Mouse (Mus musculus) lung, embryonic 16.5 days (tissue): Measurements from ENCODE around the gene Cldn7. TPM values are rescaled to one million over a fixed set of nuclear protein-coding genes. Genes with fewer than 3 reads are reported as not detected.
A peak's percentile ranks its signal among the peaks of the same experiment; 100 is the strongest.
"Not testable (repeated sequence)": the region's sequence is repeated elsewhere in the genome, so short reads cannot be mapped to it uniquely, and the experiment has no call there.

Source experiments
- ATAC-seq: fragments of 200-750 bp; cut with Nextera tagmentation; 2 replicates; pipeline ENCODE4 v1.8.0; 2017; ENCODE audit warnings: low read depth, mild to moderate bottlenecking, moderate library complexity
- H3K27ac ChIP-seq: fragments of 300-500 bp; sonication (generic); 2 replicates; pipeline ENCODE4 v1.5.1; 2014; ENCODE audit warnings: mild to moderate bottlenecking, control low read depth, low read length
- H3K27me3 ChIP-seq: fragments of 300-500 bp; sonication (generic); 2 replicates; pipeline ENCODE4 v1.6.1; 2014; ENCODE audit warnings: low read depth, low read length, mixed read lengths; ENCODE audit not compliant: control insufficient read depth, insufficient read depth
- H3K36me3 ChIP-seq: fragments of 300-500 bp; sonication (generic); 2 replicates; pipeline ENCODE4 v1.6.1; 2014; ENCODE audit warnings: low read length; ENCODE audit not compliant: control insufficient read depth, insufficient read depth
- H3K4me1 ChIP-seq: fragments of 300-500 bp; sonication (generic); replicated peaks from 2 replicates; pipeline ENCODE4 v1.6.1; 2014; ENCODE audit warnings: low read length, mixed read lengths; ENCODE audit not compliant: control insufficient read depth, insufficient read depth
- H3K4me2 ChIP-seq: fragments of 300-500 bp; sonication (generic); 2 replicates; pipeline ENCODE4 v1.6.1; 2014; ENCODE audit warnings: low read depth, low read length, control low read depth
- H3K4me3 ChIP-seq: fragments of 300-500 bp; sonication (generic); 2 replicates; pipeline ENCODE4 v1.5.1; 2014; ENCODE audit warnings: mild to moderate bottlenecking, low read length, control low read depth
- H3K9ac ChIP-seq: fragments of 300-500 bp; sonication (generic); 2 replicates; pipeline ENCODE4 v1.6.1; 2014; ENCODE audit warnings: low read length, control low read depth
- H3K9me3 ChIP-seq: fragments of 300-500 bp; sonication (generic); 2 replicates; pipeline ENCODE4 v1.6.1; 2016; ENCODE audit warnings: low read length; ENCODE audit not compliant: control insufficient read depth
- WGBS: fragments of 180-500 bp; shearing (Covaris S2); extraction: QIAGEN DNeasy Blood & Tissue Kit; methylation state at CpG from one replicate; pipeline ENCODE4 v1.1.7; 2014; 5-methylcytosine and 5-hydroxymethylcytosine counted together
- polyA plus RNA-seq: library from polyadenylated mRNA; unstranded; fragments of >200 nt; fragmentation: Nextera tagmentation; extraction: Ambion mirVana; gene quantifications from 2 replicates; pipeline ENCODE4 v1.2.1, GENCODE M21; 2015

The Cldn7 gene
- polyA plus RNA-seq, 1 experiment from 2014 or later, result 172 TPM

DNA sequence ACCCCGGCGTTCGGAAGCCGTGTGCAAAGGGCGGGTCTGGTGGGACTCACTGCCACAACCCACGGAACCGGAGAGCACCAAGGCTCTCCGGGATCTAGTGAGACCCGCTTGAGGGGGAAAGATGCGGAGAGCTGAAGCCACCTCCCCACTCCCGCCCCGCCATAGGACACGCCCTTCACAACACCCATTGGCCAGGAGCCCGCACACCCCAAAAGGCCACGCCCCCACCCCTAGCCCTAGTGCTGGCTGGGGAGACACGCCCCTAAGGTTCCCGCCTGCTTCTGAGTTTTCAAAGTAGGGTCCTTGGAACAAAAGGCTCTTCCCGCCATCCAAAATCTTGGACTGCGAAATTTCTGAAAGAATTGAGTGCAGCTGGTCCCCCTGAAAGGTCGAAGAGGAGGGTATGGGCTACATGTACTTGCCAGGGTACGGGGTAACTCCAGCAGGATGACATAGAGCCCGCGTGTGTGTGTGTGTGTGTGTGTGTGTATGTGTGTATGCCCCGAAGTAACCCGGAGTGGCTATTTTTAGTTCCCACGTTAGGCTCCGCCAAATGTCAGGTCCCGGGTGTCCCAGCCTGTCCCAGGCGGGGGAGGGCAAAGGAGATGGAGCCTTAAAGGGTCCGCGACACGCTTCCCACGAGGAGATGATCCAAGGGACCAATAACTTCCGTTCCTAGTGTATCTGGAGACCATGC is 16.4 kb upstream of the Cldn7 start, which contains the start of gene Slc2a4:
Gene Slc2a4 (minus strand): TSS at position 123 of the 697 bp plus-strand sequence.
- 0 out of 2 replicates have a peak, but pooled peaks cover 2% of the 10 kb centered on the region for H3K36me3 ChIP-seq
- H3K27me3 ChIP-seq, result no peaks in the 10 kb centered on the region
- under 1% methylated on average over 34 of the region's 34 CpGs for WGBS
- no peaks in the 10 kb centered on the region for H3K9me3 ChIP-seq
- peak within 1 kb of the TSS; percentile 87 for H3K27ac ChIP-seq
- H3K4me1 ChIP-seq, result peaks cover 19% of the 10 kb centered on the region
- peak within 1 kb of the TSS; percentile 80 for H3K4me2 ChIP-seq
- ATAC-seq, result peak; percentile 96
- peak within 1 kb of the TSS; percentile 61 for H3K4me3 ChIP-seq
- H3K9ac ChIP-seq, result peak within 1 kb of the TSS; percentile 66

DNA sequence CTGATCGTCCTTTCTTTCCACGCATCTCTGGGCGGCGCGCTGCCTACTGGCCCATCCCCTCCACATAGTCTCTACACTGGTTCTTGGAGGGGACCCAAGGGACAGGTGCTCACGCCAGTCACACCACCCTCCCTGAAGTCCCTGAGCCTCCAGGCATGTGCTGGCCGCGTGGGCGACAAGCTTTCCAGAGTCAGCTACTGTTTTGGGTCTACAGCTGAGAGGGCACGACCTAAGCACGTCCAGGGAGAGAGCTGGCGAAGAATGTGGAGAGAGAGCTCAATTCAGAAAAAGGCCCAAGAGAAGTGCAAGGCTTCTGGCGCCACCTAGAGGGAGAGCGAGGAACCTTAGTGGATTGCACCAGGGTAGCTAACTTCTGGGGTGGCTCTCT is 15.8 kb upstream of the Cldn7 start:
- Histone ChIP-seq H3K9me3 (no peaks in the 10 kb centered on the region), H3K4me2 (peak overlapping the region; percentile 80), H3K36me3 (0 out of 2 replicates have a peak, but pooled peaks cover 2% of the 10 kb centered on the region), H3K4me3 (peak overlapping the region; percentile 61), H3K27ac (peak overlapping the region; percentile 83), H3K9ac (peak overlapping the region; percentile 66), H3K27me3 (no peaks in the 10 kb centered on the region), H3K4me1 (peaks cover 19% of the 10 kb centered on the region)
- WGBS, result under 1% methylated on average over 14 of the region's 14 CpGs
- peak; percentile 63 for ATAC-seq

DNA sequence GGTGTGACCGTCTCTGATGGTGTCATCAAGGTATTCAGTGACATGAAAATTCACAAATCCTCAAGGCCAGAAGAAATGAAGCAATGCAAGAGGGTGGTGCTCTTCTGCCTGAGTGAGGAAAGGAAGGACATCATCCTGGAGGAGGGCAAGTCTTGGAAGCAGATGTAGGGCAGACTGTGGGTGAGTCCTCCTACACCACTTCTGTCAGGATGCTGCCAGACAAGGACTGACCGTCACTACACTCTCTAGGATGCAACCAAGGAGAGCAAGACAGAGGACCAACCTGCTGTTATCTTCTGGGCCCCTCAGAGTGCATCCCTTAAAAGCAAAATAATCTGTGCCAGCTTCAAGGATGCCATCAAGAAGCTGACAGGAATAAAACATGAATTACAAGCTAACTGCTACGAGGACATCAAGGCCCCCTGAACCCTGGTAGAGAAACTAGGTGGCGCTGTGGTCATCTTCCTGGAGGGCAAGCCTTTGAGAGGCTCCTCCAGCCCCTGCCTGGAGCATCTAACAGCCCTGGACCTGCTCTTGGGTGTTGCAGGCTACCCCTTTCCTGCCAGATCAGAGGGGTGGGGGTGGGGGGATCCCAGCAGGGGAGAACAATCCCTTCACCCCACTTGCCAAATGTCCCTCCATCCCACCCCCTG is 13.6 kb upstream of the Cldn7 start:
- ATAC-seq, result no peak
- 39% methylated on average over 4 of the region's 4 CpGs for WGBS

DNA sequence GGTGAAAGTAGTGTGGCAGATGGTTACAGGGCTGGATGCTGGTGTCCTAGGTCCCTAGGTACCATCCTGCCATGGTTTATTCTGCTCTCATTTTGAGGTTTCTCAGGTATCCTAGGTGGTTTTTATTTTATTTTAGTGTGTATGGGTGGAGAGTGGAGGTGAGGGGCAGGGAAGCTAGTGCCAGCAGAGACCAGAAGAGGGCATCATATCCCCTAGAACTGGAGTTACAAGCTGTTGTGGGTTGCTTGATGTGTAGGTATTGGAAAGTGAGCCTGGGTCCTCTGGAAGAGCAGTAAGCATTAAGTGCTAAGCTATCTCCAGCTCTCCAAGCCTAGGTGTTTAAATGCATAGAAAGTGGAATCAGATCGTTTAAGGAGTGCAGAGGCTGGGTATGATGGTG is 12.3 kb upstream of the Cldn7 start:
- 36% methylated on average over 1 of the region's 1 CpGs for WGBS
- ATAC-seq, result no peak
- no peak overlapping the region for H3K27ac ChIP-seq
- no peak overlapping the region for H3K4me2 ChIP-seq
- no peak overlapping the region for H3K9ac ChIP-seq
- H3K4me3 ChIP-seq, result no peak overlapping the region
- H3K36me3 ChIP-seq, result no peaks in the 10 kb centered on the region
- peaks cover 16% of the 10 kb centered on the region for H3K4me1 ChIP-seq
- no peaks in the 10 kb centered on the region for H3K9me3 ChIP-seq
- no peaks in the 10 kb centered on the region for H3K27me3 ChIP-seq

More for the DNA sequence above, 13.6 kb upstream of the Cldn7 start:
- Histone ChIP-seq H3K27ac (no peak overlapping the region), H3K9me3 (no peaks in the 10 kb centered on the region), H3K4me3 (no peak overlapping the region), H3K4me1 (peaks cover 19% of the 10 kb centered on the region), H3K36me3 (no peaks in the 10 kb centered on the region), H3K4me2 (no peak overlapping the region), H3K27me3 (no peaks in the 10 kb centered on the region), H3K9ac (no peak overlapping the region)

DNA sequence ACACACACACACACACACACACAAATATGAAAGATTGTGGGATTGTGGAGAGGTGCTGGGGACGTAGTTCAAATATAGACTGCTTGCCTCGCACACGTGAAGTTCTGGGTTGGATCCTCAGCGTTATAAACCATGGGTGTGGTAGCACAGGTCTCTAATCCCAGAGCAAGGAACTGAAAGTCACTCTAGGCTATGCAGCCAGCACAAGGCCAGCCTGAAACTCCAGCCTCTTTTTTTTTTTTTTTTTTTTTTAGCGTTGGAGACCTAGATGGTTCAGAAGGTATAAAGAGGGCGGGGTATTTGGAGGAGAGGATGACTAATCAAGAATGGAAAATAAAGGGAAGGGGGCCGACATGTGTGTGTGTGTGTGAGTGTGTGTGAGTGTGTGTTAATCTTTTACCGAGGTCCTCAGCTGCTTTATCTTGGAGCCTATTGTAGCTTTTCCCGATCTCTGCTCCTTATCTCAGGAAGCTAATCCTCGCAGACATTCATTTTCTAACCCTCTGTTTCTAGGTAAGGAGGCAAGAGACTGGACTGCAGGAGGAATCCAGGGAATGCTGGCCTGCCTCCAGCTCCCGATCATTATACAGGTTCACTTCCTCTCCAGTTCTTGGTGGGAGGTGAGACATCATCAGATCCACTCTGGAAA is 11.2 kb upstream of the Cldn7 start:
- Histone ChIP-seq H3K4me2 (no peak overlapping the region), H3K27me3 (no peaks in the 10 kb centered on the region), H3K36me3 (no peaks in the 10 kb centered on the region), H3K4me1 (peaks cover 6% of the 10 kb centered on the region), H3K27ac (no peak overlapping the region), H3K9me3 (no peaks in the 10 kb centered on the region), H3K4me3 (no peak overlapping the region), H3K9ac (0 out of 2 replicates have a peak overlapping the region, but pooled peaks have one; percentile 8)
- no peak for ATAC-seq
- WGBS, result 31% methylated on average over 11 of the region's 11 CpGs

DNA sequence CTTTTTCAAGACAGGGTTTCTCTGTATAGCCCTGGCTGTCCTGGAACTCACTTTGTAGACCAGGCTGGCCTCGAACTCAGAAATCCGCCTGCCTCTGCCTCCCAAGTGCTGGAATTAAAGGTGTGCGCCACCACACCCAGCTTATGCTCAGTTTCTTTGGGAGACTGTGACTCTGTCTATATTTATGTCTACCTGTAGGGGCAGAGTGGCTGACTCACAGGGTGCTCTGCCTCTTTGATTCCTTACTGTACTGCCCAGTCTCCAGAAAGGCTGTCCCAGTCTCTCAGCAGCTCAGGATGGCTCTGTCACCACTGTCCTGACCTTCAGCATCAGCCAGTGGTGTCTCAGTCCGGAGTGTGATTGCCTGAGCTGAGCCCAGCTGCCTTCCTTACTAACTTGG is 9.0 kb upstream of the Cldn7 start:
- ATAC-seq, H3K9me3 ChIP-seq, H3K4me3 ChIP-seq, H3K27me3 ChIP-seq, H3K27ac ChIP-seq, H3K9ac ChIP-seq, H3K4me1 ChIP-seq, H3K36me3 ChIP-seq, H3K4me2 ChIP-seq: not testable (repeated sequence)
- WGBS, result 68% methylated on average over 4 of the region's 4 CpGs

DNA sequence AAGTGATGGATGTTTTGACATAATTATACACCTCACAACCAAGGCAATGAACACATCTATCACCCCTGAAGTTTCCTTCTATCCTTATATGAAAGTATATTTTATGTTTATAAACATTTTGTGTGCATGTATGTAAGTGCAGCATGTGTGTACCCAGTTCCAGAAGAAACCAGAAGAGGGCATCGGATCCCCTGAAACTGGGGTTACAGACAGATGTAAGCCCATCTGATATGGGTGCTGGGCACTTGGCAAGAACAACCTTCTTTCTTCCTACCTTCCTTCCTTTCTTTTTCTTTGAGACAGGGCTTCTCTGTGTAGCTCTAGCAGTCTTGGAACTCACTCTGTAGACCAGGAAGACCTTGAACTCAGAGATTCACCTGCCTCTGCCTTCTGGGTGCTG is 8.4 kb upstream of the Cldn7 start:
- H3K4me2 ChIP-seq, result no peak overlapping the region

DNA sequence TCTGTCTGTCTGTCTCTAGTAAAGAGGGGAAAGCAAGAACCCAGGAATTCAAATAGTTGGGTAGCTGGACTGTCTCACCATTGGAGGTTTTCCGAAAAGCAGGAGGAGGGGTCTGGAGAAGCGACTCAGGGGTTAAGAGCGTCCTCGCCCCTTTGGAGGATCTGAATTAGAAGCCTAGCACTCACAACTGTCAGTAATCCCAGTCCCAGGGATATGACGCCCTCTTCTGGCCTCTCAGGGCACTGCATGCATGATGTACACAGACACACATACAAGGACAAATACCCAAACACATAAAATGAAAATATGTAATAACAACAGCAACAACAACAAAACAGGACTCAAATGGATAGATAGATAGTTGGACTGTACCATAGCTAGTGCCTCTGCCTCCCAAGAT is 4.0 kb upstream of the Cldn7 start:
- 40% methylated on average over 5 of the region's 5 CpGs for WGBS

More for the DNA sequence above, 8.4 kb upstream of the Cldn7 start:
- no peaks in the 10 kb centered on the region for H3K27me3 ChIP-seq
- no peaks in the 10 kb centered on the region for H3K4me1 ChIP-seq
- no peak overlapping the region for H3K27ac ChIP-seq
- ATAC-seq, result no peak
- no peaks in the 10 kb centered on the region for H3K9me3 ChIP-seq
- WGBS, result 76% methylated on average over 1 of the region's 1 CpGs
- no peak overlapping the region for H3K4me3 ChIP-seq
- no peak overlapping the region for H3K9ac ChIP-seq
- H3K36me3 ChIP-seq, result no peaks in the 10 kb centered on the region

DNA sequence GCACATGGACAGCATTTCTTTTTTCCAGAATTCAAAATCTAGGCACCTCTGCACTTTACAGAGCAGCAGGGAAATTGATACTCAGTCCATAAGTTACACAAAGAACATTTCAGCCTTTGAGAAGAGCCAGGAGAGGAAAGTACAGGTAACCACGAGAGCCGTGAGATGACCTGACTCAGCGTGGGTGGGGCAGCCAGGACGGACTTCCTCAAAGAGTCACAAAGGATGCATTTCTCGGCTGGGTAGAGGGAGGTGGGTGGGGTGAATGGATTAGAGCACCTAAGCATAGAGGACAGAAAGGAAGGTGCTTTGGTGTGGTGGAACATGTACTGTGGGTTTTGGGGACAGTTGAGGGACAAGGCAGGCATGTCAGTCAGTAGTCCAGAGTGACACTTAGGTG is 2.7 kb upstream of the Cldn7 start:
- no peak overlapping the region for H3K27ac ChIP-seq
- H3K4me2 ChIP-seq, result no peak overlapping the region
- no peak for ATAC-seq
- no peaks in the 10 kb centered on the region for H3K36me3 ChIP-seq
- H3K4me1 ChIP-seq, result peaks cover 6% of the 10 kb centered on the region
- no peaks in the 10 kb centered on the region for H3K9me3 ChIP-seq
- H3K9ac ChIP-seq, result no peak overlapping the region
- H3K27me3 ChIP-seq, result peaks cover 33% of the 10 kb centered on the region
- H3K4me3 ChIP-seq, result no peak overlapping the region
- WGBS, result 30% methylated on average over 5 of the region's 5 CpGs

More for the DNA sequence above, 4.0 kb upstream of the Cldn7 start:
- Histone ChIP-seq H3K4me3 (no peak overlapping the region), H3K4me1 (no peaks in the 10 kb centered on the region), H3K4me2 (no peak overlapping the region), H3K27me3 (peaks cover 21% of the 10 kb centered on the region), H3K9me3 (no peaks in the 10 kb centered on the region), H3K36me3 (no peaks in the 10 kb centered on the region), H3K9ac (no peak overlapping the region), H3K27ac (no peak overlapping the region)
- ATAC-seq, result no peak
